Mouse (Mus musculus) kidney, adult 9 months (tissue): Measurements from ENCODE around the gene Cxcl9.

Source experiments
- DNase-seq: peaks from one replicate; pipeline ENCODE4 v3.0.0; 2022

Gene Cxcl9

DNA sequence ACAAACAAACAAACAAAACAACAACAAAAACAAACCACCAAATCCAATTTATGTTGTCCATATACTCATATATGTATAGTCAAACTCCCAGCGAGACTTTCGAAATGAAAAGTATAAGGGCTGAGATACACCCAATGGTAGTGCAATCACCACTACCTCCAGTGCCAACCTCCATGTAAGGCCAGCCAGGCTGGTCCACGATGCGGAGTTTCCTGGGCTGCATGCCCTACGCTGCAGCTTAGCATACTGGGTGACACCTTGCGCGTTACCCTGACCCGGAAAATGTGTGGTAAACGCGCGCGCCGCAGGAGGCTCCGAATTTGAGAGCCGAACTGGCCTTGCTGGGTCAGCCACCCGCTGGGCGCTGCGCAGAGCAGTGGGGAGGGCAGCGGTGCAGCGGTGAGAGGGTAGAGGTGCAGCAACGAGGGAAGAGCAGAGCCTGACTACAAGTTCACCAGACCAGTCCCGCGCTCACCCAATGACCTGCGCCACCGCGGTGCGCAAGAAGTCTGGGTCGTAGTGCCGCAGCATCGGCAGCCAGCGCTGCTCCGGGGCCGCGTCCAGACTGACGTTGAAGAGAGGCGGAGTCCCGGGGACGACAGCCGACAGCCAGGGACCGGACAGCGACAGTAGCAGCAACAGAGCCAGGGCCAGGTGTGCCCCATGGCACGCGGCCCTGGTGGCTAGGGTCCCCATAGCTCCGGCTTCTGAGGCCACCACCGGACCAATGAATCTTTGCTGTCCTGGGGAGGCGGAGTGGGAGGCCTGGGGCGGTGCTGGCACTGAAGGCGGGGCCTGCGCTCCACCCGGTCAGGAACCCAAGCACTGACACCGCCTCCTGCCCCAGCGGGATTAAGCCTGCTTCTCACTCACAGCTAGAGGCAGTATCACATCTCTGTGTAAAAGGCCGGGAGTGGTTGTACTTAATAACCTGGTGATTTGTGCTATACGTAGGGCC is 50.2 kb downstream of the Cxcl9 start, which contains the start of gene Naaa:
TSS of gene Naaa (minus strand) at position 734 of the 958 bp plus-strand sequence.
- peak; percentile 93 for DNase-seq
